Mouse (Mus musculus) thymus, adult 2 months (tissue): ENCODE measurements around the gene Piezo1. TPM values are rescaled to one million over a fixed set of nuclear protein-coding genes. Genes with fewer than 3 reads are reported as not detected.

Experiments
- DNase-seq: peaks from one replicate; pipeline ENCODE4 v3.0.0; 2021
- H3K27ac ChIP-seq: fragments of 200-500 bp; 2 replicates; pipeline ENCODE4 v1.5.1; 2012; ENCODE audit warnings: low read length, control low read depth; ENCODE audit not compliant: control insufficient read depth, insufficient read depth
- H3K27me3 ChIP-seq: fragments of 200-500 bp; 2 replicates; pipeline ENCODE4 v1.6.1; 2012; ENCODE audit warnings: mild to moderate bottlenecking, low read length, moderate library complexity, mixed read lengths; ENCODE audit not compliant: control insufficient read depth, insufficient read depth
- H3K36me3 ChIP-seq: fragments of 200-500 bp; 2 replicates; pipeline ENCODE4 v1.6.1; 2012; ENCODE audit warnings: mild to moderate bottlenecking, low read length, moderate library complexity; ENCODE audit not compliant: control insufficient read depth, insufficient read depth
- H3K4me1 ChIP-seq: fragments of 200-500 bp; replicated peaks from 2 replicates; pipeline ENCODE4 v1.6.1; 2012; ENCODE audit warnings: low read length; ENCODE audit not compliant: control insufficient read depth, insufficient read depth
- H3K4me3 ChIP-seq: fragments of 200-500 bp; 2 replicates; pipeline ENCODE4 v1.5.1; 2012; ENCODE audit warnings: mild to moderate bottlenecking, low read length, control low read depth, moderate library complexity; ENCODE audit not compliant: control insufficient read depth, insufficient read depth
- CTCF ChIP-seq: fragments of 200-500 bp; IDR thresholded peaks from 2 replicates; pipeline ENCODE4 v1.5.1; 2012; ENCODE audit warnings: mild to moderate bottlenecking, control low read depth, low read length, moderate library complexity, borderline replicate concordance; ENCODE audit not compliant: control insufficient read depth, poor library complexity, insufficient read depth; ENCODE audit errors: extremely low read depth
- POLR2A ChIP-seq: fragments of 200-500 bp; IDR thresholded peaks from 2 replicates; pipeline ENCODE4 v1.6.1; 2012; ENCODE audit warnings: mild to moderate bottlenecking, low read length, control low read depth, moderate library complexity; ENCODE audit not compliant: control insufficient read depth, poor library complexity, insufficient read depth; ENCODE audit errors: extremely low read depth
- WGBS: fragments of 180-500 bp; shearing (Covaris S2); methylation state at CpG from one replicate; pipeline ENCODE4 v1.1.7; 2018; 5-methylcytosine and 5-hydroxymethylcytosine counted together
- polyA plus RNA-seq: library from polyadenylated mRNA; depleted of rRNA; stranded (reverse); fragments of >200 nt; gene quantifications from 2 replicates; pipeline ENCODE4 v1.2.3, GENCODE M21; 2012

The Piezo1 gene
- polyA plus RNA-seq, 1 experiment = 93.6 TPM

- peaks cover 23% of the 10 kb centered on the region for H3K36me3 ChIP-seq
- peak within 1 kb of the TSS; percentile 62 for H3K4me3 ChIP-seq
- no peaks in the 10 kb centered on the region for H3K27me3 ChIP-seq
- peak within 1 kb of the TSS; percentile 67 for H3K27ac ChIP-seq
- WGBS = under 1% methylated on average over 62 of the region's 62 CpGs
- peaks cover 24% of the 10 kb centered on the region for H3K4me1 ChIP-seq
- DNase-seq = peak; percentile 96
- peak; percentile 54; the same call in 1 of the 2 replicates for TF ChIP-seq POLR2A
- 0 out of 2 replicates have a peak, but pooled peaks have one; percentile 12 for TF ChIP-seq CTCF
Measured at GRCm38 (mm10) chr8:122567361-122568108, 16.4 kb upstream of the Piezo1 start, which contains the start of gene Cdt1. Gene Cdt1 (plus strand): TSS chr8:122568015.

DNA sequence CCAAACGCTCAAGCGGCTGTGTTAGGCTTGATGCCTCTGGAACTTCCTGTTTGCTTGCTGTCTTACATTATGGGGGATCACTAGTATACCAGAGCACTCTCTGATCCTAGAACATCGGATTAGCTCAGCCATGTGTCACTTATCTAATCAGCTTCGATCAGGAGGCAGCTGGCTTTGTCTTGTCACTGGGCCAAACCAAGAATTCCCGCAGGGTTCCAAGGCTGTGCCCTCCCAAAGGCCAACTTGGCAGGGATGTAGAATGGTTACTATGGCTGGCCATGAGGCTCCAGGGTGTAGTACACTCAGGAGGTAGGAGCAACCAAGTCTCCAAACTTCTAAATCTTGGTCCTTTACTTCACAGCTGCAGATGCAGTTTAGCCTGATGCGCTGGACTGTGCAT is 15.6 kb upstream of the Piezo1 start:
- Histone ChIP-seq H3K36me3 (peaks cover 15% of the 10 kb centered on the region), H3K27ac (peak overlapping the region; percentile 32; the same call in 1 of the 2 replicates), H3K4me1 (peaks cover 24% of the 10 kb centered on the region), H3K4me3 (peak overlapping the region; percentile 62), H3K27me3 (no peaks in the 10 kb centered on the region)
- no peak for DNase-seq
- WGBS = 51% methylated on average over 6 of the region's 6 CpGs
- TF ChIP-seq POLR2A = no peak
- TF ChIP-seq CTCF = no peak

DNA sequence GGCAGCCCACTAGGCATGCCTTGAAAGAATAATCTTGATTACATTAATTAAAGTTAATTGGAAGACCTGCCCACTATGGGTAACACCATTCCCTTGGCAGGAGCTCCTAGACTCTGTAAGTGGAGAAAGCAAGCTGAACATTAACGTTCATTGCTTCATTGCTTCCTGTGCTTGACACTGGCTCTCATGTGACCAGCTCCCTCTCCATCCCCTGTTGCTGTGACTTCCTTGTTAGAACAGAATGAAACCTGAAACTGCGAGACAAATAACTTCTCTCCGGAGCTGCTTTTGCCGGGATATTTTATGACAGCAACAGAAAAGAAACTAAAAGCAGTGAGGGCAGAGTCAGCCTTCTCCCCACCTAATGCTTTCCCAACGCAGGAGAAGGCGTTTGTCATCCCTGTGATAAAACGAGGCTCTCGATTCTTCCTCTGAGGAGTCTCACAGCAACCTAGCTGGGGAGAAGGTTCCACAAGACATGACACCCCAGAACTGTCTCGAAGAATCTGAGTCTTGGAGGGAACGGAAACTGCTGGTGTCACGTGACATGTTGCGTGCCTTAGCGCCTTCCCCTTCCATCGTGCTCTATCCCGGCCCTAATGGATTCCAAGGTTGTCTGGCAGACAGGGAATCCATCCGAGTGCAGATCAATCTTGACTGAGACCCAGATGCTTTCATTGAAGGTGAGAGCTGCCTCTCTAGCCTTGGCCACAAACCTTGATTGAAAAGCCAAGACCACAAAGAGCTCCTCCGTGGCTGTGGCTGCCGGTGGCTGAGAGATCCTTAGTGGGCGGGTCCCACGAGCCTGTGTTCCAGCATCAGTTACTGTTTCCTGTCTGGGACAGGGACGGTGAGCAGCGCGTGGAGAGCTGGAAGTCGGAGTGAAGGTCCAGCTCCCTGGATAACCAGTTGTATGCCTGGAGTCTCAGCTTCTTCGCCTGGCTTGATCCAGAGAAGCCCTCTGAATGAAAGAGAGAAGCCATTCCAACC is 13.5 kb upstream of the Piezo1 start:
- TF ChIP-seq POLR2A = no peak
- no peak for TF ChIP-seq CTCF
- Histone ChIP-seq H3K27me3 (no peaks in the 10 kb centered on the region), H3K27ac (peak overlapping the region; percentile 63), H3K4me1 (peaks cover 36% of the 10 kb centered on the region), H3K36me3 (no peaks in the 10 kb centered on the region; the same call in 1 of the 2 replicates), H3K4me3 (no peak overlapping the region; the same call in 1 of the 2 replicates)
- no peak for DNase-seq
- 63% methylated on average over 25 of the region's 25 CpGs for WGBS

- no peak overlapping the region for H3K4me3 ChIP-seq
- H3K27ac ChIP-seq = peak overlapping the region; percentile 85
- 16% methylated on average over 5 of the region's 5 CpGs for WGBS
- TF ChIP-seq CTCF (no peak), POLR2A (no peak)
- H3K27me3 ChIP-seq = no peaks in the 10 kb centered on the region
- peaks cover 36% of the 10 kb centered on the region for H3K4me1 ChIP-seq
- H3K36me3 ChIP-seq = no peaks in the 10 kb centered on the region
- peak; percentile 47 for DNase-seq
Measured at GRCm38 (mm10) chr8:122561199-122561598, 10.1 kb upstream of the Piezo1 start.

DNA sequence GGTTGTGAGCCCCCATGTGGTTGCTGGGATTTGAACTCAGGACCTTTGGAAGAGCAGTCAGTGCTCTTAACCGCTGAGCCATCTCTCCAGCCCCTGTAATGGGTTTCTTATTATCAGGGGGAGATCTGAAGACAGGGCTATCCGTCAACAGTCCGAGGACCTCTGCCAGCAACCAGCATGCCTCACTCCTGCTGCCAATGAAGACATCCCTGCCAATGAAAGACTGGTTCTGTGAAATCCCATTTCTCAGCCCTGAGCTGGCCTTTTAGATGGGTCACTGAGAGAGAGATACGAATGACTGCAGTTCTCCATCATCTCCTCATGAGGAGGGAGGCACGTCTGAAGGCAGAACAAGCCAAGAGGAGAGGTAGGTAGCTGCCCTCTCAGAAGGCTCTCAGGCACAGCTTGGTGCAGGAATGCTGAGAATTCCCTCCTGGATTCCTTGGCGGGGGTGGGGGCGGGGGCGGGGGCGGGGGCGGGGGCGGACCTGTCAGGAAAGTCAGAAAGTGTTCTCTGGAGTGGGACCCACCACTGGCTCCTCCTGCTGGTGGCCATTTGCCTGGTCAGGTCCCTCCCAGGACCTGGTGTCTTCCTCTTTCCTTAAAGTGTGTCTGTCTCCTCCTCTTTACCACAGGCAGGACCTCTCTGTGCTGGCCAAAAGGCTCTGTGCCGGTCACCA is 7.7 kb upstream of the Piezo1 start:
- no peak overlapping the region for H3K27ac ChIP-seq
- H3K4me1 ChIP-seq = peaks cover 35% of the 10 kb centered on the region
- no peaks in the 10 kb centered on the region for H3K36me3 ChIP-seq
- H3K4me3 ChIP-seq = no peak overlapping the region
- H3K27me3 ChIP-seq = no peaks in the 10 kb centered on the region
- TF ChIP-seq POLR2A = no peak
- no peak for TF ChIP-seq CTCF
- DNase-seq = no peak
- 74% methylated on average over 12 of the region's 12 CpGs for WGBS

DNA sequence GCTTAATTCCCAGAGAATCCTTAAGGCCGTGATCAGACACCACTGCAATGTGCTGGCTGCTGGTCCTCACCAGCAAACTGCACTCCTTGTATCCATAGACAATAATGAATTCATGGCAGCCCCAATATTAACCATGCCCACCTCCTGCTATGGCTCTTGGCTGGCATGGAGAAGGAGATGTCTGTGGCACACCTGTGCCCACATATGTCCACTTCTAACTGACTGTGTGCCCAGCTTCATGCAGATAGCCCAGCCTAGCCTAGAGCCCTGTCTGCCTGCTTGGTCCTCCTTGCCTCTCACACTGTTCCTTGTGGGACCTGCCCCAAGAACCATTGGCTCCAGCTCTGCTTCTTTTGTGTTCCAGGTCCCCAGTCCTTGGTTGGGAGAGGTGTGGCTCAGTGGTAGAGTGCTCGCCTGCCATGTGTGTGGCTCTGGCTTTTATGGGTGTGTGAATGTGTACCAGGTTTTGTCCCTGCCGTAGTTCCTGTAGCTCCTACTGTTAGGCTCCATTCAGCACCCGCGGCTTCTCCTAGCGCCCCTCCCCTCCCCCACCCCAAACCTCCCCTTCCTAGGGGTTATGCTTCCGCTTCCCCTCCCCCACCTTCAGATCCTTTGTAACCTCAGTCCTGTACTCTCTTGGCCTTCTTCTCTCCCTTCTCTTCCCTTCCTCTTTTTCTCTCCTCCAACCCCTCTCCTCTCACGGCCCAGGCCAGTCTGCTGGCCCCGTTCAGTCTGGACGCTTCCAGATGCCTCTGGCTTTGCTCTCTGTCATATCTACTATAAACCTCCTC is 6.3 kb upstream of the Piezo1 start:
- TF ChIP-seq POLR2A = no peak
- TF ChIP-seq CTCF = no peak
- no peaks in the 10 kb centered on the region for H3K27me3 ChIP-seq
- peaks cover 35% of the 10 kb centered on the region for H3K4me1 ChIP-seq
- no peaks in the 10 kb centered on the region for H3K36me3 ChIP-seq
- peak; percentile 30 for DNase-seq
- peak overlapping the region; percentile 88 for H3K27ac ChIP-seq
- 16% methylated on average over 10 of the region's 10 CpGs for WGBS
- H3K4me3 ChIP-seq = peak overlapping the region; percentile 10
